Mouse (Mus musculus) ZHBTc4 (cell line): ENCODE data around the gene Socs3.

Experiments used
- DNase-seq: peaks from one replicate; pipeline ENCODE4 v3.0.0-alpha.2; 2011; ENCODE audit warnings: low read depth, low spot score

Socs3 gene

GRCm38 (mm10) chr11:117995661-117996060, 25.8 kb upstream of the Socs3 start:
- DNase-seq, result no peak

DNA sequence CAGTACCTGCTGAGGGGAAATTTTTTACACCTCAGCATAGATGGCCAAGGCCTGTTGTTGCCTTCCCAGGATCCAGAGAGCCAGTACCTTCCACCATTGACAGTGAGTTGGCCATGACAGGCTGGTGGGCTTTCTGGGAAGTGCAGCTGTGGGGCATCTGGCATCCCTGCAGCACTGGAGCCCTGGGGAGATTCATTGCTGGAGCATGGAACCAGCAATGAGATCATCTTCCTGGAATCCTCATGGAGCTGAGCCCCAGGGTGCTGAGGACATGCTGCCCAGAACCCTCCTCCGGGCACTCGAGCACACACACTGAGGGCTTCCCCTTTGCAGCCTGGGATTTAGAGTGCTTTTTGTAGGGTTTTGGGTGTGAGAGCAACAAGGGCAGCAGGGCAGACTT, 25.4 kb upstream of the Socs3 start:
- no peak for DNase-seq

DNA sequence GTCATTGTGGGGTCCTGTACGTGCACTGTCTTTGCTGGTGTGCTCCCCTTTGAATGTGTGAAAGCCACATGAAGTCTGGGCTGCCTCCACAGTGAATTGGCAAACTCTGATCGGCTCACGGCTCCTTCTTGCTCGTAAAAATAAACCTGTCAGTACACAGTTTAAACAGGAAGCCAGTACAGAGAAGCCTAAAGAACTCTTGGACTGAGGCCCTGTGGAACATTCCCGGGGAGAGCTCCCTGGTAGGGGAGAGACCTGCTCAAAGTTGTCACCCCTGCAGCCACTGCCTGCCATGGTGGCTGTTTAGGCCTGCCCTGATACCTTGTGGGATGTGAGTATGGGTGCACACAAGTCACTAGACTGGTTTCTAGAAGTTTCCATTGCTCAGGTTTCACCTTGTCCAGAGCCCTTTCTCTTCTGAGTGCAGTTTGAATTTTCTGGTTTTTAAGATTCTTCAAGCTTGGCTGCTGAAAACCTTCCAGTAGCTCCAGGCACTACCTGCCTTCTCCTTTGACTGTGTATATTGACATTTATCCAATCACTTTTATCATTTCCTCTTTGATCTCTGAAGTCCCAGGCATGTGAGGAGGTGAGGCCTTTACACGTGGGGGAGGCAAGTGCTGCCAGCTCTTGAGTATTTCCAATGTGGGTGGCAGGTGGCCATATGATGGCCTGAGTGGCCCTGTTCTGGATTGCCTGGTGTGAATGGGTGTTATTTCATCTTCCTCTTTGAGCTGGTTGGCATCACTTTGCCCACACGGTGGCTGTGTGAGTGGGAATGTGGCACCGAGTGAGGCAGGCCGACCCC, 24.6 kb upstream of the Socs3 start:
- DNase-seq, result no peak

GRCm38 (mm10) chr11:117993190-117994175, 23.6 kb upstream of the Socs3 start:
- DNase-seq, result no peak

GRCm38 (mm10) chr11:117991502-117992470, 21.9 kb upstream of the Socs3 start:
- DNase-seq, result no peak

- no peak for DNase-seq
These were observed 20.1 kb upstream of the Socs3 start for GRCm38 (mm10) chr11:117989926-117990325.

- no peak for DNase-seq
These were observed 19.4 kb upstream of the Socs3 start for GRCm38 (mm10) chr11:117989241-117989640.

DNA sequence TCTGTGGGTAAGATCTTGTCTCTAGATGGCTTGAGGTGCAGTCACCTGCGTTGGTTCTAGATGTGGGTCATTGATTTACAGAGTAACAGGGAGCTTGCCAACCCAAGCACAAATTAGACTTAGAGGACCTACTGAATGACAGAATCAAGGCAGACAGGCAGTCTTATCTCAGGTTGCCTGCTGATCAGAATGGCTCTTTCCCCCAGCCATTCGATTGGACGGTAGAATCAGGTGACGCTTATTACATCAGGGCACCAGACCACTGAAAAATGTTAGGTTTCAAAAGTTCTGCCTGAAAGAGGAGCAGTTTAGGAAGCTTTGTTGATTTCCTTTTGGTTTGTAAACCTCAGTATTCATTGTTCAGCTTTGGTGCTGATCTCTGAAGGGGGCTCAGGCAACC, 18.1 kb upstream of the Socs3 start:
- no peak for DNase-seq

- DNase-seq, result no peak
These were observed 17.2 kb upstream of the Socs3 start for GRCm38 (mm10) chr11:117987032-117987451.

- DNase-seq, result peak; percentile 94
These were observed 16.5 kb upstream of the Socs3 start, which contains the start of gene Pgs1 for GRCm38 (mm10) chr11:117986126-117987031. TSS of gene Pgs1 (plus strand) at chr11:117986292.

DNA sequence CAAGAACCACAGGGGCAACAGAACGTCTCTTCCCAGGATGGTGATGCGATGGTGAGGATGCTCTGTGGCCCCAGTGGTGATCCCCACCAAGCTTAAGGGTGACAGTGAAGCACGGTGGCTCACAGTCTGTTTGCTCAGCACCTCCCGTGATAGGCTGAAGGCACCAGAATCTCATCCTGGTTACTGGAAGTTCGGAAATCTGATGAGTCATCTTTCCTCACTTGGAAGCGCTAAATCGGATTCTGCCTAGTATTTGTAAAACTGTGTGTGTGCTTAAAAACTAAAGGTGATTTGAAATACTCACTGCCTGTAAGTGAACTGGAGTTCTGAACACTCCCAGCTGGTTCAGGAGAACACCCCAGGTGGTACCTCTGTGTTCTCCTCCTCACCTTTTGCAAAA, 13.9 kb upstream of the Socs3 start:
- no peak for DNase-seq

- no peak for DNase-seq
These were observed 12.6 kb upstream of the Socs3 start for GRCm38 (mm10) chr11:117982426-117982825.

GRCm38 (mm10) chr11:117979388-117979787, 9.5 kb upstream of the Socs3 start:
- DNase-seq, result no peak

- no peak for DNase-seq
These were observed 8.0 kb upstream of the Socs3 start for GRCm38 (mm10) chr11:117977694-117978360.

DNA sequence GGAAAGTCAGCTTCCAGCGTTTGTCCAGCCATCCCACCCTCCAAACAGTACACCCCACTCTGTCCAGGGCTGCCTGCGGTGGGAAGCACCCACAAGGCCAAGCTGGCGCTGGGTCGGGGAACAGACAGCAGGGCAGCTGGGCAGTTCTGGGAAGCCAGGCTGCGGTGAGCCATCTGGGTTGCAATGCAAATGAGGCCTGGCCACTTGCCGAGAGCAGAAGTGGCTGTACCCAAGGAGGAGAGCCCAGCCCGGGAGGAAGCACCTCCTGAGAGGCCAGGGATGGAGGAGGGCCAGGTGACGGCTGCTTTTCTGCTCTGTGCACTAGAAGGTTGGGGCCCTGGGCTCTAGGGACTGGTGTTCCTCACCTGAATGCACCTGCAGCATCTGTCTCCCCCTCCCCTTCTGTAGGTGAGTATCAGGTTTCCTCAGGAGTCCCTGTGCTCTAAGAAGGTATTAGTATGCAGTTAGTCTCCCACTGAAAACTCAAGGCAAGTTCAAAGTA, 6.3 kb upstream of the Socs3 start:
- peak; percentile 69 for DNase-seq

GRCm38 (mm10) chr11:117975211-117975967, 5.5 kb upstream of the Socs3 start:
- peak; percentile 96 for DNase-seq

DNA sequence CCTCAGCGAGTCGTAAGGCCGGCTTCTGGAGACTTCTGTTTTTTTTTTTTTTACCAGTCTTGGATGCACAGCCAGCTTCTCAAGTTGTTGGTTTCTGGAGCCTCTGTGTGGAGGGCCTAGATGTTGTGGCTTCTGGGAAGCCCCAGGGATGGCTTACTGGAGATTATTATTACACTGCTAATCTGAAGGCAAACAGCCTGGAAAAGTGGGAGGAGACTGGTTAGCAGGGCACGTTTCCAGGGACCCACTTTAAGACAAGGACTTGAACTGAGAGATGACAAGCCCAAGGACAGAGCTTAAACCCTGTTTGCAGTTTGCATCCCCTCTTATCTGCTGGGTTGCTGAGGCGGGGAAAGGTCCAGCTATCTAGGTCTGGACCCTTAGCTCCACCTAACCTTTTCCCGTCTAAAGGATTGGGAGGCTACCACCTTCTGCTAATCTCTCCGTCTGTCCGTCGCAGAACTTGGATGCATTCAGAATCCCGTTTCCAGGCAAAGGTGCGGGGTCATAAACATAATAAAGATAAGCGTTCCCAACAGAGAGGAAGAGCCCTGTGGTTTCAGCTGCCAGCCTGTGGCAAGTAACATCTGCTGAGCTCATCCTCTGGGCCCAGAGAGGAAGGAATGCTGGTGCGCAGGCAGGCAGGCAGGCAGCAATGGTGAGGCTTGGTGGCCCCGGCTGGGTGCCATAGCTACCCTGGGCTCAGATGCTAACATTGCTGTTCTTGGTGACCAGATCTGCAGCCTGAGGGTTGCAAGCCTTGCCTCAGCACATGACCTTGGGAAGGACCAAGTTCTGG, 4.7 kb upstream of the Socs3 start:
- peak; percentile 79 for DNase-seq

DNA sequence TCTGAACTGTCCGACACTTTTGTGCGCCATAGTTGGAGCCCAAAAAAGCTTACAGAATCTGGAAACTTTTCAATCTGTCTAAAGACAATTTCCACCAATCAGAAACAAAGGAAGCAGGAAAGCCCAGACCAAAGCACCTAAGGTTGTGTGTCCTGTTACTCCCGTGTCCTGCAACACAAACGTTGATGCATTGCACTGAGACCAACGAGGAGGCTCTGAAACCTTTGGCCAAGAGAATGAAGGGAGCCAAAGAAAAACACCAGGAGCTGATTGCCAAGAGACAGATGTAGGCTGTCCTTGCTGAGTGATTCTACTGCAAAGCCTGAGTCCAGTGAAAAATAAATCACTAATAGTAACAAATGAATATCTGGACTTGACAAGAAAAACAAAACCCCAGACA, 3.7 kb upstream of the Socs3 start:
- DNase-seq, result no peak
